Mouse (Mus musculus) stomach, embryonic 16.5 days (tissue): ENCODE results near the gene Ehmt1. TPM values are rescaled to one million over a fixed set of nuclear protein-coding genes. Genes with fewer than 3 reads are reported as not detected.

Source experiments
- ATAC-seq: fragments of 200-750 bp; cut with Nextera tagmentation; 2 replicates; pipeline ENCODE4 v1.8.0; 2017; ENCODE audit warnings: moderate number of reproducible peaks, moderate TSS enrichment; ENCODE audit not compliant: insufficient read depth, low FRiP score
- H3K27ac ChIP-seq: fragments of 300-500 bp; sonication (generic); 2 replicates; pipeline ENCODE4 v1.5.1; 2014; ENCODE audit warnings: low read length
- H3K27me3 ChIP-seq: fragments of 300-500 bp; sonication (generic); 2 replicates; pipeline ENCODE4 v1.6.1; 2014; ENCODE audit warnings: low read length, control low read depth, mixed read lengths; ENCODE audit not compliant: control insufficient read depth, insufficient read depth
- H3K36me3 ChIP-seq: fragments of 300-500 bp; sonication (generic); 2 replicates; pipeline ENCODE4 v1.6.1; 2014; ENCODE audit warnings: low read length; ENCODE audit not compliant: control insufficient read depth, insufficient read depth
- H3K4me1 ChIP-seq: fragments of 300-500 bp; sonication (generic); 2 replicates; pipeline ENCODE4 v1.6.1; 2014; ENCODE audit warnings: low read length, control low read depth, mixed read lengths; ENCODE audit not compliant: control insufficient read depth, insufficient read depth
- H3K4me2 ChIP-seq: fragments of 300-500 bp; sonication (generic); 2 replicates; pipeline ENCODE4 v1.6.1; 2014; ENCODE audit warnings: low read depth, low read length, mixed read lengths
- H3K4me3 ChIP-seq: fragments of 300-500 bp; sonication (generic); replicated peaks from 2 replicates; pipeline ENCODE4 v1.5.1; 2014; ENCODE audit warnings: mild to moderate bottlenecking, low read length
- H3K9ac ChIP-seq: fragments of 300-500 bp; sonication (generic); 2 replicates; pipeline ENCODE4 v1.6.1; 2014; ENCODE audit warnings: low read length
- H3K9me3 ChIP-seq: fragments of 300-500 bp; sonication (generic); replicated peaks from 2 replicates; pipeline ENCODE4 v1.6.1; 2016; ENCODE audit warnings: low read length, control low read depth; ENCODE audit not compliant: control insufficient read depth
- WGBS: fragments of 180-500 bp; shearing (Covaris S2); extraction: QIAGEN DNeasy Blood & Tissue Kit; methylation state at CpG from one replicate; pipeline ENCODE4 v1.1.7; 2014; 5-methylcytosine and 5-hydroxymethylcytosine counted together
- microRNA-seq: library from miRNA; unstranded; fragments of <30 nt; microRNA quantifications from one replicate; pipeline ENCODE4, GENCODE M21; 2016
- polyA plus RNA-seq: library from polyadenylated mRNA; unstranded; fragments of >200 nt; fragmentation: Nextera tagmentation; extraction: Ambion mirVana; gene quantifications from 2 replicates; pipeline ENCODE4 v1.2.1, GENCODE M21; 2015

The Ehmt1 gene
- polyA plus RNA-seq, 1 experiment from 2014 or later = 66.6 TPM

- Histone ChIP-seq H3K9ac (no peak overlapping the region), H3K4me3 (peak overlapping the region; percentile 55), H3K4me1 (peaks cover 7% of the 10 kb centered on the region), H3K9me3 (no peaks in the 10 kb centered on the region), H3K36me3 (no peaks in the 10 kb centered on the region), H3K4me2 (peak overlapping the region; percentile 99), H3K27me3 (peaks cover 21% of the 10 kb centered on the region), H3K27ac (no peak overlapping the region)
- ATAC-seq = peak; percentile 75
- 0% methylated on average over 35 of the region's 35 CpGs for WGBS
Observed at GRCm38 (mm10) chr2:24761923-24762445, 157.4 kb downstream of the Ehmt1 start.

- no peaks in the 10 kb centered on the region for H3K27me3 ChIP-seq
- ATAC-seq = no peak
Observed at GRCm38 (mm10) chr2:24755276-24755675, 164.1 kb downstream of the Ehmt1 start.

GRCm38 (mm10) chr2:24752599-24752998 is 166.8 kb downstream of the Ehmt1 start:
- ATAC-seq = no peak
- no peaks in the 10 kb centered on the region for H3K36me3 ChIP-seq
- 76% methylated on average over 4 of the region's 4 CpGs for WGBS

More at GRCm38 (mm10) chr2:24755276-24755675, 164.1 kb downstream of the Ehmt1 start:
- Histone ChIP-seq H3K27ac (no peak overlapping the region), H3K4me1 (no peaks in the 10 kb centered on the region), H3K9me3 (no peaks in the 10 kb centered on the region), H3K36me3 (no peaks in the 10 kb centered on the region), H3K9ac (no peak overlapping the region), H3K4me2 (no peak overlapping the region), H3K4me3 (no peak overlapping the region)
- WGBS = 92% methylated on average over 1 of the region's 1 CpGs

GRCm38 (mm10) chr2:24750051-24750450 is 169.4 kb downstream of the Ehmt1 start:
- WGBS = 52% methylated on average over 3 of the region's 3 CpGs
- Histone ChIP-seq H3K4me3 (no peak overlapping the region), H3K27ac (no peak overlapping the region), H3K9ac (no peak overlapping the region), H3K4me1 (no peaks in the 10 kb centered on the region), H3K4me2 (no peak overlapping the region), H3K9me3 (no peaks in the 10 kb centered on the region), H3K36me3 (no peaks in the 10 kb centered on the region), H3K27me3 (no peaks in the 10 kb centered on the region)
- ATAC-seq = no peak

More at GRCm38 (mm10) chr2:24752599-24752998, 166.8 kb downstream of the Ehmt1 start:
- H3K4me1 ChIP-seq = no peaks in the 10 kb centered on the region
- no peaks in the 10 kb centered on the region for H3K27me3 ChIP-seq
- no peak overlapping the region for H3K27ac ChIP-seq
- H3K4me3 ChIP-seq = no peak overlapping the region
- no peak overlapping the region for H3K4me2 ChIP-seq
- H3K9ac ChIP-seq = no peak overlapping the region
- no peaks in the 10 kb centered on the region for H3K9me3 ChIP-seq

GRCm38 (mm10) chr2:24747878-24748277 is 171.5 kb downstream of the Ehmt1 start:
- no peaks in the 10 kb centered on the region for H3K9me3 ChIP-seq
- H3K4me1 ChIP-seq = no peaks in the 10 kb centered on the region
- no peak for ATAC-seq
- no peak overlapping the region for H3K4me2 ChIP-seq
- H3K4me3 ChIP-seq = no peak overlapping the region
- H3K27me3 ChIP-seq = no peaks in the 10 kb centered on the region
- H3K27ac ChIP-seq = no peak overlapping the region
- WGBS = 47% methylated on average over 7 of the region's 7 CpGs
- H3K36me3 ChIP-seq = no peaks in the 10 kb centered on the region
- H3K9ac ChIP-seq = no peak overlapping the region

Small RNA genes within 50 kb of the gene (microRNA-seq; reads per million reads assigned to microRNA genes)
- not detected for gene Gm22875

Other genes with a start within 250 kb of the Ehmt1 start
- gene Cacna1b, start 156.5 kb downstream of the Ehmt1 start, polyA plus RNA-seq = 0.90 and 0.99 TPM in 2 replicates
- gene Arrdc1, start 15.6 kb upstream of the Ehmt1 start, polyA plus RNA-seq = 105 and 120 TPM in 2 replicates
- gene Zmynd19, start 30.2 kb upstream of the Ehmt1 start, polyA plus RNA-seq = 1.9 and 2.3 TPM in 2 replicates
- 22.0 and 22.1 TPM in 2 replicates for gene Dph7, start 42.8 kb upstream of the Ehmt1 start, polyA plus RNA-seq
- 112 and 119 TPM in 2 replicates for gene Mrpl41, start 55.5 kb upstream of the Ehmt1 start, polyA plus RNA-seq
- 9.1 and 9.5 TPM in 2 replicates for gene Pnpla7, start 56.4 kb upstream of the Ehmt1 start, polyA plus RNA-seq
- 57.2 and 62.0 TPM in 2 replicates for gene Nsmf, start 134.7 kb upstream of the Ehmt1 start, polyA plus RNA-seq
- 2.5 and 2.6 TPM in 2 replicates for gene Entpd8, start 160.7 kb upstream of the Ehmt1 start, polyA plus RNA-seq
- gene Noxa1, start 175.5 kb upstream of the Ehmt1 start, polyA plus RNA-seq = 8.1 and 8.8 TPM in 2 replicates